Mouse (Mus musculus): ENCODE data around the gene Fkbp5. TPM values are rescaled to one million over a fixed set of nuclear protein-coding genes. Genes with fewer than 3 reads are reported as not detected.
"Not testable (repeated sequence)": the region's sequence is repeated elsewhere in the genome, so short reads cannot be mapped to it uniquely, and the experiment has no call there.

Fkbp5 gene
- 9.2 TPM for polyA plus RNA-seq (2021)

- in situ Hi-C loops (cut with MboI; ENCODE audit: low pct_unique_long_range_greater_than_20kb): no loop called here
- CTCF ChIA-PET: interaction anchor here (1.5 kb wide), 1 partner anchor 10 kb away, joined by 3 read pairs; no protein-coding TSS in a partner anchor
- H3K27me3 ChIP-seq: peaks cover 13% of the 10 kb centered on the region
- no peak for TF ChIP-seq CTCF (IDR thresholded peaks at IDR 0.05)
- no peak for ATAC-seq
- DNase-seq (ENCODE audit: low read depth, low spot score): no peak
- POLR2A ChIA-PET: no interaction called here
Observed at GRCm38 (mm10) chr17:28517441-28517955, at the start of gene Fkbp5. Fkbp5 (minus strand) TSS chr17:28517527.

GRCm38 (mm10) chr17:28565181-28565580 is 47.9 kb upstream of the Fkbp5 start:
- ChIA-PET CTCF (no interaction called here), POLR2A (no interaction called here)
- in situ Hi-C loops (cut with MboI; ENCODE audit: low pct_unique_long_range_greater_than_20kb): no loop called here
- no peak for ATAC-seq
- TF ChIP-seq CTCF (IDR thresholded peaks at IDR 0.05): no peak
- no peak for DNase-seq (ENCODE audit: low read depth, low spot score)
- H3K27me3 ChIP-seq: no peaks in the 10 kb centered on the region

GRCm38 (mm10) chr17:28561613-28562012 is 44.3 kb upstream of the Fkbp5 start:
- in situ Hi-C loops (cut with MboI; ENCODE audit: low pct_unique_long_range_greater_than_20kb): no loop called here
- ChIA-PET POLR2A (no interaction called here), CTCF (no interaction called here)
- TF ChIP-seq CTCF (IDR thresholded peaks at IDR 0.05): no peak
- DNase-seq (ENCODE audit: low read depth, low spot score): no peak
- no peak for ATAC-seq
- H3K27me3 ChIP-seq: no peaks in the 10 kb centered on the region

- ChIA-PET POLR2A (no interaction called here), CTCF (no interaction called here)
- no peaks in the 10 kb centered on the region for H3K27me3 ChIP-seq
- ATAC-seq (no peak), DNase-seq (ENCODE audit: low read depth, low spot score) (no peak)
- in situ Hi-C loops (cut with MboI; ENCODE audit: low pct_unique_long_range_greater_than_20kb): no loop called here
- no peak for TF ChIP-seq CTCF (IDR thresholded peaks at IDR 0.05)
Observed at GRCm38 (mm10) chr17:28560598-28560997, 43.3 kb upstream of the Fkbp5 start, which contains the start of gene Clps. Clps (minus strand) TSS chr17:28560766.

GRCm38 (mm10) chr17:28557772-28558171 is 40.4 kb upstream of the Fkbp5 start:
- DNase-seq (ENCODE audit: low read depth, low spot score): no peak
- in situ Hi-C loops (cut with MboI; ENCODE audit: low pct_unique_long_range_greater_than_20kb): no loop called here
- ATAC-seq: no peak
- POLR2A ChIA-PET: no interaction called here
- TF ChIP-seq CTCF (IDR thresholded peaks at IDR 0.05): no peak
- H3K27me3 ChIP-seq: peaks cover 4% of the 10 kb centered on the region
- CTCF ChIA-PET: interaction anchor here (0.5 kb wide), 1 partner anchor 138 kb away, joined by 3 read pairs; no protein-coding TSS in a partner anchor

GRCm38 (mm10) chr17:28556635-28557396 is 39.5 kb upstream of the Fkbp5 start:
- in situ Hi-C loops (cut with MboI; ENCODE audit: low pct_unique_long_range_greater_than_20kb): no loop called here
- ATAC-seq (no peak), DNase-seq (ENCODE audit: low read depth, low spot score) (no peak)
- ChIA-PET CTCF (no interaction called here), POLR2A (no interaction called here)
- peaks cover 4% of the 10 kb centered on the region for H3K27me3 ChIP-seq
- TF ChIP-seq CTCF (IDR thresholded peaks at IDR 0.05): no peak

GRCm38 (mm10) chr17:28554021-28554420 is 36.7 kb upstream of the Fkbp5 start:
- DNase-seq (ENCODE audit: low read depth, low spot score); ATAC-seq; in situ Hi-C loops (cut with MboI; ENCODE audit: low pct_unique_long_range_greater_than_20kb); POLR2A ChIA-PET; CTCF ChIA-PET: not testable (repeated sequence)
- peaks cover 12% of the 10 kb centered on the region for H3K27me3 ChIP-seq

GRCm38 (mm10) chr17:28553040-28553793 is 35.9 kb upstream of the Fkbp5 start:
- H3K27me3 ChIP-seq: peaks cover 12% of the 10 kb centered on the region
- in situ Hi-C loops (cut with MboI; ENCODE audit: low pct_unique_long_range_greater_than_20kb): no loop called here
- ChIA-PET POLR2A (no interaction called here), CTCF (interaction anchor here (0.6 kb wide), 1 partner anchor 147 kb away, joined by 3 read pairs; no protein-coding TSS in a partner anchor)
- DNase-seq (ENCODE audit: low read depth, low spot score) (peak; percentile 7), ATAC-seq (peak; percentile 41)
- TF ChIP-seq CTCF (IDR thresholded peaks at IDR 0.05): peak; percentile 91

- DNase-seq (ENCODE audit: low read depth, low spot score) (no peak), ATAC-seq (no peak)
- ChIA-PET POLR2A (no interaction called here), CTCF (interaction anchor here (0.8 kb wide), 1 partner anchor 136 kb away, joined by 3 read pairs; no protein-coding TSS in a partner anchor)
- in situ Hi-C loops (cut with MboI; ENCODE audit: low pct_unique_long_range_greater_than_20kb): loop anchor here (25.0 kb wide), 1 partner anchor 337 kb away; the partner anchor contains the start of gene Def6
- H3K27me3 ChIP-seq: peaks cover 7% of the 10 kb centered on the region
- no peak for TF ChIP-seq CTCF (IDR thresholded peaks at IDR 0.05)
Observed at GRCm38 (mm10) chr17:28549111-28549510, 31.8 kb upstream of the Fkbp5 start, which contains the start of gene Clpsl2. Clpsl2 (plus strand) TSS chr17:28549411.

GRCm38 (mm10) chr17:28548550-28548949 is 31.2 kb upstream of the Fkbp5 start:
- ATAC-seq (no peak), DNase-seq (ENCODE audit: low read depth, low spot score) (no peak)
- peaks cover 7% of the 10 kb centered on the region for H3K27me3 ChIP-seq
- ChIA-PET CTCF (interaction anchor here (0.8 kb wide), 1 partner anchor 136 kb away, joined by 3 read pairs; no protein-coding TSS in a partner anchor), POLR2A (no interaction called here)
- in situ Hi-C loops (cut with MboI; ENCODE audit: low pct_unique_long_range_greater_than_20kb): loop anchor here (25.0 kb wide), 1 partner anchor 336 kb away; the partner anchor contains the start of gene Def6
- TF ChIP-seq CTCF (IDR thresholded peaks at IDR 0.05): no peak
